Mouse (Mus musculus): Measurements from ENCODE around the gene Rnf220. TPM values are rescaled to one million over a fixed set of nuclear protein-coding genes. Genes with fewer than 3 reads are reported as not detected.

Gene Rnf220
- polyA plus RNA-seq, 1 experiment from 2014 or later, result 55.9 TPM

DNA sequence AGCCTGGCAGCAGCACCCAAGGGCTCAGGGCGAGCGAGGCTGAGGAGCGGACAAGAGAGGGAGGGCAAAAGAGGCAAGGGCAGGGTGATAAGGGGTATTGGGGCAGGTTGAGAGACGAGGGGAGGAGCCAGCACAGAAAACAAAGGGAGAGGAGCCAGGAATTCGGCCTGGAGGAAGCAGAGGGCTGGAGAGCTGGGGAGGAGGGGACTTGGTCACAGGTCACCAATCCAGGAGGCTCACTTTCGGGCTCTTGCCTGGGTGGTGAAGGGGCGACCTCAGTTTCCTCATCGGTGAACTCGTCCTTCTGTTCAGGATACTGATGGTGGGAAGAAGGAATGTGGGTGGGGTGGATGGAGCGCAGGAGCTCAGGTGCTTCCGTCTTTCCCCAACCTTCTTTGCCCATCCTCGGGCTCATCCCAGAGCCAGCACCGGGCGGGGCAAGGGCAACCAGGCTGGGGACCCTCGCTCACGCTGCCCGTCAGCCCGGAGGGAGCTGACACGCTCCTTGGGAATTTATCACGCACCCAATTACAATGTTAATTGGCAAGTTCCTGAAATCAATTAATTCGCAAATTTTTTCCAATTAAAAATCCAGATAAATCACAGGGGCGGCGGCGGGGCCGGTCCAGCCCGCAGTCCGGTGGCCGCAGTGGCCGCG, 193.1 kb downstream of the Rnf220 start:
- Histone ChIP-seq H3K4me2 (peak overlapping the region; percentile 71), H3K36me3 (no peaks in the 10 kb centered on the region), H3K9me3 (replicated peaks) (no peaks in the 10 kb centered on the region), H3K27me3 (replicated peaks) (peaks cover 97% of the 10 kb centered on the region), H3K27ac (no peak overlapping the region), H3K9ac (peak overlapping the region; percentile 23; the same call in 1 of the 2 replicates), H3K4me3 (peak overlapping the region; percentile 45), H3K4me1 (peaks cover 16% of the 10 kb centered on the region)
- 14% methylated on average over 30 of the region's 30 CpGs for WGBS (ENCODE audit: insufficient replicate concordance)
- no peak for ATAC-seq

DNA sequence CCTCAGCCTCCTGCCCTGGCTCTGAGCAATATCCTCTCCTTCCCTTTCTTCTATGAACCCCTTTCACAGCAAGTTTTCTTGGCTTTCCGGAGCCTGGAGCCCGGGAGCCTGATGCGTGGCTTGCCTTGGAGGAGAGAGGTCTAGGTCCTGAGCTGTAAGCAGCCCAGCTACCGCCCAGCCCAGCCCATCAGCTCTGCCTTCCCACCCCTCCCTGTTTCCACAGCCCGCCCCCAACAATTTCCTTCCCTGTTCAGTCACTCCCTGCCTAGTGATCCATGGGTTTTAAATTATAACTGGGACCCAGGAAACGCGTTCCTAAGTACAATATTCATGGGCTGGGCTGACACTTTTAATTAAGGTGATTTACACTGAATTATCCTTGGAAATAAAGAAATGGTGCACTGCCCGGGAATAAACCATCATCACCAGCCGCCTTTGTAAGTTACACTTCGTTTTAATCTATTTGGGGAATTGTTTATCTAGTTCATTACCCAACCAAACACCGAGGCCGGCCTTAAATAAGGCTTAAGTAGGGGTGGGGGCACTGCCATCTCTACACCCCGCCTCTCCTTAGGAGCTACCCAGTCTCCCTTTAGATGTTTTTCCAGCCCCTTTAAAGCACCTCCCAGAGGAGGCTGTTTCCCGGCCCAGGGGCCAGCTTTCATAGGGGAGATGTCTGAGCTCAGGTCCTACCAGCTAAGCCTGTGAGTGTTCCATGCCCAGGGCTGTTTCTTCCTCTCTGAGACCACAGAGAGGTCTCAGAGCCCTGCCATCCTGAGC, 194.6 kb downstream of the Rnf220 start:
- Histone ChIP-seq H3K4me2 (no peak overlapping the region), H3K4me3 (no peak overlapping the region), H3K36me3 (no peaks in the 10 kb centered on the region), H3K27me3 (replicated peaks) (peaks cover 96% of the 10 kb centered on the region), H3K9ac (no peak overlapping the region), H3K9me3 (replicated peaks) (no peaks in the 10 kb centered on the region), H3K4me1 (peaks cover 16% of the 10 kb centered on the region), H3K27ac (no peak overlapping the region)
- ATAC-seq, result no peak
- WGBS (ENCODE audit: insufficient replicate concordance), result 35% methylated on average over 14 of the region's 14 CpGs

DNA sequence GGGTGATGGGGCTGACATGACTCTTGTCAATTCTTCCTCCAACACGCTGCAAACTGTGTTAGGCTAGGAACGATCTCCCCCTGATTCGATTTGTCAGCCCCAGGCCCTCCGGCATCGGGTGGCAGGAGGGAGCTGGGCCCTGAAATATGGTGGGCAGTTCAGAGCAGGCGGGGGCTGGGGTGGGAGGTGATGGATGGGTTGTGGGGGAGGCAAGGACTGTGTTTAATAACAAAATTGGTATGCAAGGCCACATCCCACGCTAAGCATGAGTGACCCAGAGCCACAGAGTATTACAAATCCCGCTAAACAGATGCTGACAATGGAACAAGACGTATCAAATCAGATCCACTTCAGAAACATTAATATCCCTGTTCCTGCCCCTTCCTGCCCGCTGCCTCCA, 196.9 kb downstream of the Rnf220 start:
- Histone ChIP-seq H3K4me3 (no peak overlapping the region), H3K9me3 (replicated peaks) (no peaks in the 10 kb centered on the region), H3K27me3 (replicated peaks) (peaks cover 92% of the 10 kb centered on the region), H3K36me3 (no peaks in the 10 kb centered on the region), H3K4me1 (peaks cover 16% of the 10 kb centered on the region), H3K27ac (no peak overlapping the region), H3K9ac (no peak overlapping the region), H3K4me2 (no peak overlapping the region)
- WGBS (ENCODE audit: insufficient replicate concordance), result 77% methylated on average over 10 of the region's 10 CpGs
- ATAC-seq, result no peak

GRCm38 (mm10) chr4:117297819-117298218, 199.0 kb downstream of the Rnf220 start:
- no peak overlapping the region for H3K4me2 ChIP-seq
- no peak overlapping the region for H3K27ac ChIP-seq
- H3K27me3 ChIP-seq (replicated peaks), result peaks cover 74% of the 10 kb centered on the region
- H3K9ac ChIP-seq, result no peak overlapping the region
- no peak overlapping the region for H3K4me3 ChIP-seq
- no peaks in the 10 kb centered on the region for H3K36me3 ChIP-seq
- ATAC-seq, result no peak
- no peaks in the 10 kb centered on the region for H3K9me3 ChIP-seq (replicated peaks)
- WGBS (ENCODE audit: insufficient replicate concordance), result 67% methylated on average over 9 of the region's 9 CpGs
- no peaks in the 10 kb centered on the region for H3K4me1 ChIP-seq

- no peaks in the 10 kb centered on the region for H3K36me3 ChIP-seq
Observed at GRCm38 (mm10) chr4:117296849-117297593, 199.8 kb downstream of the Rnf220 start.

DNA sequence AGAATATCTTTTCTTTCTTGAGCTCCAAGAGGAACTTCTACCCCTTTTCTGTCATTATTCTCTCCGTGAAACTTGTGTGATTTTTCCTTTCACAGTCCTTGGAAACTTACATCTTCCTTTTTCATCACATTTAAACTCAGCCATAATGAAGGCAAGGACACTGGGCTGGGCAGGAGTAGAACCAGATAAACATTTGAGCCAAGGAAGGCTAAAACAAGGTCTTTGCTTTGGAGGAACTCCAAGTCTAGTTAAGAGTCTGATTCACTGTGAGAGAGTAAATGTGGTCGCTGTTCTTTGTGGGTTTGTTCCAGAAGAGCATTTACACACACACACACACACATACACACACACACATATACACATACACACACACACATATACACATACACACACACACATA, 205.2 kb downstream of the Rnf220 start:
- Histone ChIP-seq H3K27ac (no peak overlapping the region), H3K4me2 (no peak overlapping the region), H3K4me3 (no peak overlapping the region), H3K9ac (no peak overlapping the region), H3K27me3 (replicated peaks) (peaks cover 17% of the 10 kb centered on the region), H3K4me1 (peaks cover 27% of the 10 kb centered on the region), H3K36me3 (peaks cover 15% of the 10 kb centered on the region), H3K9me3 (replicated peaks) (no peaks in the 10 kb centered on the region)
- 74% methylated on average over 2 of the region's 2 CpGs for WGBS (ENCODE audit: insufficient replicate concordance)
- no peak for ATAC-seq

More at GRCm38 (mm10) chr4:117296849-117297593, 199.8 kb downstream of the Rnf220 start:
- Histone ChIP-seq H3K9me3 (replicated peaks) (no peaks in the 10 kb centered on the region), H3K4me2 (no peak overlapping the region), H3K4me1 (no peaks in the 10 kb centered on the region), H3K27ac (no peak overlapping the region), H3K27me3 (replicated peaks) (peaks cover 66% of the 10 kb centered on the region), H3K9ac (no peak overlapping the region), H3K4me3 (no peak overlapping the region)
- 82% methylated on average over 19 of the region's 19 CpGs for WGBS (ENCODE audit: insufficient replicate concordance)
- ATAC-seq, result no peak

- H3K36me3 ChIP-seq, result peaks cover 40% of the 10 kb centered on the region
- peaks cover 40% of the 10 kb centered on the region for H3K4me1 ChIP-seq
- no peaks in the 10 kb centered on the region for H3K27me3 ChIP-seq (replicated peaks)
- peak overlapping the region; percentile 83 for H3K9ac ChIP-seq
- under 1% methylated on average over 75 of the region's 80 CpGs for WGBS (ENCODE audit: insufficient replicate concordance)
- H3K27ac ChIP-seq, result peak overlapping the region; percentile 94
- H3K4me2 ChIP-seq, result peak overlapping the region; percentile 94
- peak; percentile 87 for ATAC-seq
- no peaks in the 10 kb centered on the region for H3K9me3 ChIP-seq (replicated peaks)
- H3K4me3 ChIP-seq, result peak overlapping the region; percentile 86
Observed at GRCm38 (mm10) chr4:117288927-117289801, 207.7 kb downstream of the Rnf220 start.

DNA sequence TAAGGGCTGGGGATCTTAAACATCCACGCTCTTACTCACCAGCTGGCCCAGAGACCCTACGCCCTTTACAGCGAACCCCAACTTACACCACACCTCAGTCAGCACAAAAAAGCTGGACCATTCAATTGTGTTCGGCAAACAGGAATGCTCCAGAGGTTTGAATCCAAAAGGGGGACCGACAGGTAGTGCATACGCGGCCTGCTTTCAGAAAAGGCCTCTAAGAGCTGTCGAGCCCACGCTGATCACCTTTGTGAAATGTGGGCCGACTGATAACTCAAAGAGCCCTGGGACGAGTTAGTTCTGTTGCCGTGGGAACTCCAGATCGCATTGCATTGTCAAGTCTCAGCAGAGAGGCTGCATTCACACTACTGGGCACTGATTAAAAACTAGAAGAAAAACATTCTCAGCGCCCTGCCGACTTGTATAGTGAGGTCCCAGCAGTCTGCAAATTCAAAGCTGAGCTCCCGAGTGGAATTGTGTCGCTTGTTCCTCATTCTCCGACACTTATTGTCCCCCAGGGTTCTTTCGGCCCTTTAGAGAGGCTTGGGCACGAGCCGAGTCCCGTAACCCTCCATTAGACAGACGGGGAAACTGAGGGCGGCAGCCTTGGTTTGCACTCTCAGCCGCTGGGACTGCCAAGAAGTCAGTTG, 208.4 kb downstream of the Rnf220 start:
- peak overlapping the region; percentile 86 for H3K4me3 ChIP-seq
- 19% methylated on average over 25 of the region's 25 CpGs for whole genome bisulfite sequencing (ENCODE audit: insufficient replicate concordance)
- H3K27me3 ChIP-seq (replicated peaks), result no peaks in the 10 kb centered on the region
- peak overlapping the region; percentile 94 for H3K4me2 ChIP-seq
- H3K9ac ChIP-seq, result peak overlapping the region; percentile 83
- H3K27ac ChIP-seq, result peak overlapping the region; percentile 94
- no peaks in the 10 kb centered on the region for H3K9me3 ChIP-seq (replicated peaks)
- H3K4me1 ChIP-seq, result peaks cover 48% of the 10 kb centered on the region
- ATAC-seq, result peak; percentile 27; the same call in 1 of the 2 replicates
- peaks cover 48% of the 10 kb centered on the region for H3K36me3 ChIP-seq

GRCm38 (mm10) chr4:117284363-117284762, 212.5 kb downstream of the Rnf220 start:
- H3K4me1 ChIP-seq, result peaks cover 46% of the 10 kb centered on the region
- no peak overlapping the region for H3K27ac ChIP-seq
- H3K4me3 ChIP-seq, result no peak overlapping the region
- no peaks in the 10 kb centered on the region for H3K9me3 ChIP-seq (replicated peaks)
- H3K4me2 ChIP-seq, result no peak overlapping the region
- no peak overlapping the region for H3K9ac ChIP-seq
- 73% methylated on average over 4 of the region's 4 CpGs for WGBS (ENCODE audit: insufficient replicate concordance)
- H3K27me3 ChIP-seq (replicated peaks), result no peaks in the 10 kb centered on the region
- ATAC-seq, result no peak
- H3K36me3 ChIP-seq, result peaks cover 88% of the 10 kb centered on the region

DNA sequence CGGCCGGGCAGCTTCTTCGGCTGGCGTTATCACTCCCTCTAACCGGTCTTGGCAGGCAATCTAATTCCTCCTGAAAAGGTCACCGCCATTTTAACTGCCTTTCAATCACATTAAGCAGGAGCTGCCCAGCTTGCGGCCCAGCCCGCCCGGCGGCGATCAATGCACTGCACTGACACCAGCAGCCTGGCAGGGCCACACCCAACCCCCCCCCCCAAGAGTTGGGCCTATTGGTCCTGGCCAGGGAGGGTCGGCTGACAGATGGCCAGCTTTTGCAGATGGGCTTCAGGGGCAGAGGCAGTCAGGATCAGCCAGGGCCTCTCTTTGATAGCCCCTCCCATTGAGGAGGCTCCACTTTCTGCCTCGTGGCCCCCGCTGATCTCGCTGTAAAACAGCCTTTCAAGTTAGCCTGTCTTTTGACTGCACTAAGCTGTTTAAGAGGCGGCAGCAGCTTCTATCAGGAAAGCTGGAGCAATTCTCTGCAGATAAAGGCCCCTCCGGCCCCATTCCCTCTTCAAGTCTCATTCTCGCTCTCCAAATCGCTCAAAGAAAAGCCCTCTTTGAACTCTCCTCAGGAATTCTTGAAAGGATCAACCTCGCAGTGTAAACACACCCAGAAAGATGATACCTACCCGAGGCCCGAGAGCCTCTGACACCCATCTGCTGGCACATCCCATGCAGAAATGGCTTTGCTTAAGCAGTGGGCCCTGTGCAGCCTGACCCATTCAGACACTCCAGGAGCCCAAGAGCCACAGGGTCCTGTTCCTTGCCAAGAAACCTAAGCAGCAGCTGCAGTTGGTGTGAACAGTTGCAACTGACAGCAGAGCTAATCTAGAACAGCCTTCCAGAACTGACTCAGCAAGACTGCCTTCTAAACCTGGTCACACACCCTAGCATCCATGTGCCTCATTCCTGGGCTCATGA, 213.3 kb downstream of the Rnf220 start:
- 70% methylated on average over 22 of the region's 22 CpGs for WGBS (ENCODE audit: insufficient replicate concordance)
- Histone ChIP-seq H3K27me3 (replicated peaks) (no peaks in the 10 kb centered on the region), H3K4me2 (no peak overlapping the region), H3K36me3 (peaks cover 96% of the 10 kb centered on the region), H3K4me1 (peaks cover 44% of the 10 kb centered on the region), H3K9ac (no peak overlapping the region), H3K9me3 (replicated peaks) (no peaks in the 10 kb centered on the region), H3K27ac (no peak overlapping the region), H3K4me3 (no peak overlapping the region)
- no peak for ATAC-seq

Data from liver, embryonic 12.5 days (tissue).